Mouse (Mus musculus): Measurements from ENCODE around the gene Ppp1r1b. TPM values are rescaled to one million over a fixed set of nuclear protein-coding genes. Genes with fewer than 3 reads are reported as not detected.

Gene Ppp1r1b
- polyA plus RNA-seq, 1 experiment from 2014 or later, result 0.10 TPM

DNA sequence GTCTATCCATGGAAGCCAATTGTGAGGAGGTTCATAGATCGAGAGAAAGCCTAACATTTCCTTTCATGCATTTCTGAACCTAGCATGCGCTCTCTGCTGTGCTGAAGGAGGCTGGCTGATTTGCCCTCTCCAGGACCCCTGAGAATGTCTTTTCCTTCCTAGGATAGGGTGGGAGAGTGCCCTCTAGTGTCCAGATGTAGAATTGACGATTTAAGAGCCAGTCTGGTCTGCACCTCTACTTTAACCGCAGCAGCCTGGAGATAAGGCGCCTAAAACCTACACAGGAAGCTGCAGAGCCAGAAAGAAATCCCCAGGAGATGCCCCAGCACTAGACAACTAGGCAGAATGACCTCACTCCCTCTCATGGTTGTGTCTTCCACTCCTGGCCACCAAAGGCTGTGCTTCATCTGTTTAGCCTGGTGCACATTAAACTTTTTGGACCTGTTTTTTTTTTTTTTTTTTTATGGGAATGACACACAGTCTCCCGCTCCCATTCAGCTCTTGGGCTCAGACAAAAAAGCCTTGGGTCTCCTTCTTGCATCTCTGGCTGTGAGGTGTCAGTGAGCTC, 7.6 kb downstream of the Ppp1r1b start:
- H3K27ac ChIP-seq, result no peak overlapping the region
- peaks cover 44% of the 10 kb centered on the region for H3K4me1 ChIP-seq
- H3K4me2 ChIP-seq, result no peak overlapping the region
- no peak overlapping the region for H3K9ac ChIP-seq
- no peaks in the 10 kb centered on the region for H3K9me3 ChIP-seq (replicated peaks)
- H3K4me3 ChIP-seq, result no peak overlapping the region
- WGBS (ENCODE audit: insufficient replicate concordance), result 6% methylated on average over 6 of the region's 6 CpGs
- H3K27me3 ChIP-seq (replicated peaks), result peaks cover 46% of the 10 kb centered on the region
- ATAC-seq, result peak; percentile 13; the same call in 1 of the 2 replicates
- H3K36me3 ChIP-seq, result no peaks in the 10 kb centered on the region

GRCm38 (mm10) chr11:98356625-98357394, 8.6 kb downstream of the Ppp1r1b start:
- Histone ChIP-seq H3K4me1 (peaks cover 54% of the 10 kb centered on the region), H3K4me3 (0 out of 2 replicates have a peak overlapping the region, but pooled peaks have one; percentile 78), H3K4me2 (peak overlapping the region; percentile 77), H3K27me3 (replicated peaks) (peaks cover 36% of the 10 kb centered on the region), H3K27ac (peak overlapping the region; percentile 61; the same call in 1 of the 2 replicates), H3K36me3 (no peaks in the 10 kb centered on the region), H3K9ac (peak overlapping the region; percentile 78; the same call in 1 of the 2 replicates), H3K9me3 (replicated peaks) (no peaks in the 10 kb centered on the region)
- ATAC-seq, result no peak
- 66% methylated on average over 7 of the region's 7 CpGs for WGBS (ENCODE audit: insufficient replicate concordance)

- Histone ChIP-seq H3K4me3 (peak overlapping the region; percentile 78), H3K36me3 (no peaks in the 10 kb centered on the region), H3K9ac (peak overlapping the region; percentile 78), H3K27ac (peak overlapping the region; percentile 61), H3K9me3 (replicated peaks) (no peaks in the 10 kb centered on the region), H3K4me2 (peak overlapping the region; percentile 77), H3K4me1 (peaks cover 60% of the 10 kb centered on the region), H3K27me3 (replicated peaks) (peaks cover 28% of the 10 kb centered on the region)
- 14% methylated on average over 13 of the region's 13 CpGs for whole genome bisulfite sequencing (ENCODE audit: insufficient replicate concordance)
- ATAC-seq, result peak; percentile 6; the same call in 1 of the 2 replicates
Measured at GRCm38 (mm10) chr11:98357396-98358160, 9.4 kb downstream of the Ppp1r1b start.

DNA sequence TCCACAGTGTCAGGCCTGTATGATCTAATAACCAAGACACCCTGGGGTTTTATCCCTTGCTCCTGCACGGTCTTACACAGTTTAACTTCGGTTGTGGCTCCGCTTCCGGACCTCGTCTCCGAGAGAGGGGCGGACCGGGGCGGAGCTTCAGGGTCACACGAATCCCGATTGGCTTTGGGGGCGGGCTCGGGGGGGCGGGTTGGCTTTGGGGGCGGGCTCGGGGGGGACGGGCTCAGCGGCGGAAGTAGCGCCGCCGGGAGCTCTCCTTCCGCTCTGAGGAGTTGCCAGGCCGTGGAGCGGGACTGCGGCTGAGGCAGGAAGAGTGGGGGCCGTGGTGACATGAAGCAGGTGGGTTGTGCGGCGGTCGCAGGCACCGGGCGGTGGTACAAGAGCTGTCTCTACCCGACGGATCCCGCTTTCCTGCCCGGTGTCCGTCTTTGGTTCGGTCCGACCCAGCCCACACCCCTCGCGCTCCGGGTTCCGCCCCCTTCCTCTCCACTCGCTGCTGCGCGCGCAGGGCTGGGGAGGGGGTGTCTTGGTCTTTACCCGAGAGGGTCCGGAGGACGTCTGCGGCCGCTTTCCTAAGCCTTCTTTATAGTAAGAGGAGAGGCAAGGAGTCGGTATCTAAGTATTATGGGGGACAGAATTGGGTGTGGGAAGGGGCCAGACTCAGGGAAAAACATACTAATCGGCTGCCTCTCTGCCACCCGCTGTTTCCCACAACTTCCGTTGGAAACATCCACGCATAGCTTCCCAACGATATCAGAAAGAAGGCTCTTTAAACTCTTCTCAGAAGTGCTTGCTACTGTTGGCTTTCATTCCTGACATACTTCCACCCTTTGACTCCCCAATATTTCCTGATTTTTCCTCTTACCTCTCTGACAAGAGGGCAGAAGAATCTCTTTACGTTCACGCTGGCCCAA, 10.2 kb downstream of the Ppp1r1b start, which contains the start of gene Stard3:
TSS of gene Stard3 (plus strand) at position 208 of the 923 bp plus-strand sequence.
- Histone ChIP-seq H3K4me3 (peak within 1 kb of the TSS; percentile 78), H3K9me3 (replicated peaks) (no peaks in the 10 kb centered on the region), H3K27ac (peak within 1 kb of the TSS; percentile 81), H3K4me1 (peaks cover 60% of the 10 kb centered on the region), H3K36me3 (no peaks in the 10 kb centered on the region), H3K27me3 (replicated peaks) (peaks cover 20% of the 10 kb centered on the region), H3K4me2 (peak within 1 kb of the TSS; percentile 77), H3K9ac (peak within 1 kb of the TSS; percentile 78)
- under 1% methylated on average over 59 of the region's 60 CpGs for WGBS (ENCODE audit: insufficient replicate concordance)
- peak; percentile 84 for ATAC-seq

DNA sequence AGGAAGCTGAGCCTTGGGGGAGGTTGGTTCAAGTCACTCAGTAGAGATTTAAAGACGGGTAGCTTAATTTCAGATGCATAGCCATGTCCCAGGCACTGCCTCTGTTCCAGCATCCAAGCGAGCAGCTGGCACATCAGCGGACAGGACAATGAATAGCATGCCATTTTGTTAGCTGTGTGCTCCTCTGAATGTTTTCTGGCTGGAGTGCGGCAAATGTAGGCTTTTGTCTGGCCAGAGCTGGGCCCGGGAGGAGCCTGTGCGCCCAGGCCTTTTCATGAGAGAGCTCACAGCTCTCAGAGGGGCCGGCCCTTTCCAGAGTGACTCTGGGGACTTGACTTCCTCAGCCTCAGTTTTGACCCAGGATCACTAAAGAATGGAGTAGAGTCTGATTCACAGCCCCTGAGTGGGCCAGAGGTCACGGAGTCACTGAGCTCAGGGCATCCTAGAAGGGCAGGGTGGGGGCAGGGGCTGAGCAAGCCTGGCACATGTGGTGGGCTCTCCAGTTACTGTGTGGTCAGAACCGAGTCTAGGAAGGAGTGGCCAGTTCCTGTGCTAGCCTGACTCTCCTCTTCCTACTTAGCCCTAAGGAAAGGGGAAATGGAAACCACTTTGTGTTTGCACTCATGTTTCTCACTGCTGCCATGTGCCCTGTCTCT, 12.8 kb downstream of the Ppp1r1b start:
- peaks cover 64% of the 10 kb centered on the region for H3K4me1 ChIP-seq
- peak overlapping the region; percentile 8; the same call in 1 of the 2 replicates for H3K4me2 ChIP-seq
- ATAC-seq, result no peak
- H3K9ac ChIP-seq, result no peak overlapping the region
- H3K9me3 ChIP-seq (replicated peaks), result no peaks in the 10 kb centered on the region
- no peaks in the 10 kb centered on the region for H3K36me3 ChIP-seq
- no peaks in the 10 kb centered on the region for H3K27me3 ChIP-seq (replicated peaks)
- 0 out of 2 replicates have a peak overlapping the region, but pooled peaks have one; percentile 12 for H3K27ac ChIP-seq
- WGBS (ENCODE audit: insufficient replicate concordance), result 65% methylated on average over 9 of the region's 9 CpGs
- H3K4me3 ChIP-seq, result no peak overlapping the region

GRCm38 (mm10) chr11:98363817-98364216, 15.6 kb downstream of the Ppp1r1b start:
- no peak overlapping the region for H3K4me2 ChIP-seq
- 71% methylated on average over 5 of the region's 5 CpGs for WGBS (ENCODE audit: insufficient replicate concordance)
- peaks cover 44% of the 10 kb centered on the region for H3K4me1 ChIP-seq
- no peak overlapping the region for H3K9ac ChIP-seq
- H3K36me3 ChIP-seq, result no peaks in the 10 kb centered on the region
- H3K27me3 ChIP-seq (replicated peaks), result no peaks in the 10 kb centered on the region
- H3K4me3 ChIP-seq, result no peak overlapping the region
- H3K27ac ChIP-seq, result no peak overlapping the region
- ATAC-seq, result no peak
- H3K9me3 ChIP-seq (replicated peaks), result no peaks in the 10 kb centered on the region

GRCm38 (mm10) chr11:98364410-98364809, 16.2 kb downstream of the Ppp1r1b start:
- peaks cover 38% of the 10 kb centered on the region for H3K4me1 ChIP-seq
- ATAC-seq, result no peak
- H3K4me3 ChIP-seq, result no peak overlapping the region

DNA sequence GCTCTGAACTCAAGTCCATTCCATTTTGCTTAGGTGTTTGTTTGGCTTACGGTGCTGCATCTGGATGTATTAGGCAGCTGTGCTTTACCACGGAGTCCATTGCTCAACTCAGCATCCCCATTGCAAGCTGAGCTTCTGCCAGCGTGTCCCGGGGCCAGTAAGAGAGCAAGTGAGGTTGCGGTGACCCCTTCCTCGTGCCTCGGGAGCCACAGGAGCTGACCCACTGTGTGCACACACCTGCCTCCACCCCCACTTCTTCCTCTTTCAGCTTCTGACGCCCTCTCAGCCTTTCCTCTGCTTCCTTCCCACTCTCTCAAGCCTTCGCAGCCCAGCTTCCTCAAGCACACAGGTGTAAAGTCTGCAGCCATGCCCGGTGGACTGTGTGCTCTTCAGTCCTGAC, 18.1 kb downstream of the Ppp1r1b start:
- peaks cover 21% of the 10 kb centered on the region for H3K4me1 ChIP-seq
- H3K27ac ChIP-seq, result no peak overlapping the region
- H3K4me3 ChIP-seq, result no peak overlapping the region
- no peaks in the 10 kb centered on the region for H3K27me3 ChIP-seq (replicated peaks)
- no peaks in the 10 kb centered on the region for H3K9me3 ChIP-seq (replicated peaks)
- WGBS (ENCODE audit: insufficient replicate concordance), result 54% methylated on average over 10 of the region's 10 CpGs
- H3K36me3 ChIP-seq, result no peaks in the 10 kb centered on the region
- no peak for ATAC-seq
- H3K4me2 ChIP-seq, result no peak overlapping the region
- no peak overlapping the region for H3K9ac ChIP-seq

More at GRCm38 (mm10) chr11:98364410-98364809, 16.2 kb downstream of the Ppp1r1b start:
- WGBS (ENCODE audit: insufficient replicate concordance), result 90% methylated on average over 5 of the region's 5 CpGs
- Histone ChIP-seq H3K4me2 (no peak overlapping the region), H3K9ac (no peak overlapping the region), H3K9me3 (replicated peaks) (no peaks in the 10 kb centered on the region), H3K27ac (no peak overlapping the region), H3K36me3 (no peaks in the 10 kb centered on the region), H3K27me3 (replicated peaks) (no peaks in the 10 kb centered on the region)

DNA sequence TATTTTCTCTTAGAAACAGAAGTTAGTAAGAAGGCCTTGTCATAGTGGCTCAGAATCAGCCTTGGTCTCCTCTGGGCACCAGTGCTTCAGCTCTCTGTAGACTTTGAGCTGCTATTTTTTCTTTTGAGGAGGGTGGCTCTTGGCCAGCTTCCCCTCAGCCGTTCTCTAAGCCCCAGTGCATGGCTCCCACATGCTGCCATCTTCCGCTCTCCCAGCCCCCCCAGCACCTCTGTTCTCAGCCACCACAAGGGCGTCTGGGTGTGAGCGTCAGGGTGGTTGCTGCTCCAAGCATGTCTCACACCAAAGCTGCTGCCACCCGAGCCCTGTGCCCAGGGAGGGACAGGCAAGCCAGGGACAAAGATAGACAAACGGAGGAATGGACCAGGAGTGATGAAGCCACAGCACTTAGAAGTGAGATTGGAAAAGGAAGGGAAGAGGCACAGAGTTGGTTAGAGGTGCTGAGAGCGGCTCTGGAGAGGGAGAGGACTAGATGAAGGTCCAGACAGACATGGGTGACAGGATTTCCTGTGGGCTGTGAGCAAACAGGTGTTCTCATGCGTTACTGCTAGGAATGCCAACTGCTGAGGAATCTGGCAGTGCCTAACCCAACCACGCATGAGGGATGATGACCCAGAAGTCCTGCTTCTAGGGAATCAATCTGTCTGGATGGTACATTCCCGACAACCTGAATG, 19.1 kb downstream of the Ppp1r1b start:
- Histone ChIP-seq H3K27me3 (replicated peaks) (no peaks in the 10 kb centered on the region), H3K4me3 (no peak overlapping the region), H3K4me2 (no peak overlapping the region), H3K9me3 (replicated peaks) (no peaks in the 10 kb centered on the region), H3K27ac (no peak overlapping the region), H3K36me3 (no peaks in the 10 kb centered on the region), H3K9ac (no peak overlapping the region), H3K4me1 (peaks cover 10% of the 10 kb centered on the region)
- ATAC-seq, result no peak
- WGBS (ENCODE audit: insufficient replicate concordance), result 66% methylated on average over 10 of the region's 10 CpGs

DNA sequence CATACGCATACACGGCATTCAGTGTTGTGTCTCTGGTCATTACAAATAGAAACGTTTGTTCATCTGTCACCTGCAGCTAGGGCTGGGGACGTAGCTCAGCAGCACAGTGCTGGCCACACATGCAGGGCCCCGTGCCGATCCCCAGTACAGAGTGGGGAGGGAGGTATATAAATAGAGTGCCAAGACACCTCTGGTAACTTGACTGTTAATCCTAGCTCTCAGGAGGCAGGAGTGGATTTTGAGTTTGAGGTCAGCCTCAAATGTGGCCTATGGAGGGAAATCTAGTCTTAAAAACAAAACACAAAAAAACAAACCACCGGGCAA, 19.6 kb downstream of the Ppp1r1b start:
- Histone ChIP-seq H3K4me1 (peaks cover 9% of the 10 kb centered on the region), H3K36me3 (peaks cover 2% of the 10 kb centered on the region; the same call in 1 of the 2 replicates), H3K27ac (no peak overlapping the region), H3K27me3 (replicated peaks) (no peaks in the 10 kb centered on the region), H3K9ac (no peak overlapping the region), H3K4me3 (no peak overlapping the region), H3K9me3 (replicated peaks) (no peaks in the 10 kb centered on the region), H3K4me2 (no peak overlapping the region)
- WGBS (ENCODE audit: insufficient replicate concordance), result 83% methylated on average over 7 of the region's 7 CpGs
- ATAC-seq, result no peak

Measured in liver, embryonic 12.5 days (tissue).